Mouse (Mus musculus) heart, postnatal 4 days (tissue): ENCODE data around the gene Olfr1370. TPM values are rescaled to one million over a fixed set of nuclear protein-coding genes. Genes with fewer than 3 reads are reported as not detected.
"Not testable (repeated sequence)": the region's sequence is repeated elsewhere in the genome, so short reads cannot be mapped to it uniquely, and the experiment has no call there.

Experiments
- DNase-seq: peaks from one replicate; pipeline ENCODE4 v3.0.0; 2021
- total RNA-seq, 2 experiments: library from RNA; stranded (reverse); gene quantifications; 2 replicates each; pipeline ENCODE4 v1.2.3; 2021

The Olfr1370 gene
- total RNA-seq, result not detected

GRCm38 (mm10) chr13:21074847-21075246 is at the start of gene Olfr1370:
Olfr1370 (minus strand) TSS chr13:21074947.
- DNase-seq, result no peak

- DNase-seq, result no peak
Measured at GRCm38 (mm10) chr13:21114121-21114520, 39.4 kb upstream of the Olfr1370 start.

- not testable (repeated sequence) for DNase-seq
Measured at GRCm38 (mm10) chr13:21111183-21111582, 36.4 kb upstream of the Olfr1370 start, which contains the start of gene Olfr1369-ps1. Olfr1369-ps1 (plus strand) TSS chr13:21111483.

GRCm38 (mm10) chr13:21110441-21110840 is 35.7 kb upstream of the Olfr1370 start:
- no peak for DNase-seq

- DNase-seq, result no peak
Measured at GRCm38 (mm10) chr13:21109759-21110158, 35.0 kb upstream of the Olfr1370 start.

- DNase-seq, result peak; percentile 6
Measured at GRCm38 (mm10) chr13:21082686-21083085, 7.9 kb upstream of the Olfr1370 start.

- no peak for DNase-seq
Measured at GRCm38 (mm10) chr13:21066021-21066420, 8.7 kb downstream of the Olfr1370 start.

- DNase-seq, result no peak
Measured at GRCm38 (mm10) chr13:21050118-21050517, 24.6 kb downstream of the Olfr1370 start.

GRCm38 (mm10) chr13:21040589-21041199 is 34.1 kb downstream of the Olfr1370 start:
- DNase-seq, result no peak

- DNase-seq, result no peak
Measured at GRCm38 (mm10) chr13:21035981-21036380, 38.8 kb downstream of the Olfr1370 start.

- DNase-seq, result no peak
Measured at GRCm38 (mm10) chr13:21035011-21035410, 39.7 kb downstream of the Olfr1370 start.

GRCm38 (mm10) chr13:21033176-21033575 is 41.6 kb downstream of the Olfr1370 start:
- DNase-seq, result no peak

- no peak for DNase-seq
Measured at GRCm38 (mm10) chr13:21024831-21025230, 49.9 kb downstream of the Olfr1370 start.

Other genes starting within 250 kb of the Olfr1370 start
- not detected for gene Olfr1369-ps1, start 36.5 kb upstream of the Olfr1370 start, total RNA-seq
- gene Olfr263, start 54.7 kb upstream of the Olfr1370 start, total RNA-seq, result not detected
- not detected for gene Olfr1368, start 70.9 kb upstream of the Olfr1370 start, total RNA-seq
- gene Trim27, start 104.5 kb upstream of the Olfr1370 start, total RNA-seq, result 10 to 100 TPM; 43.2 to 43.9 TPM
- not detected for gene Gpx5, start 217.8 kb upstream of the Olfr1370 start, total RNA-seq
- gene Gpx6, start 237.2 kb upstream of the Olfr1370 start, total RNA-seq, result not detected